Mouse (Mus musculus) neural tube, embryonic 11.5 days (tissue): ENCODE measurements around the gene Itgae. TPM values are rescaled to one million over a fixed set of nuclear protein-coding genes. Genes with fewer than 3 reads are reported as not detected.

Experiments used
- ATAC-seq: fragments of 200-750 bp; cut with Nextera tagmentation; 2 replicates; pipeline ENCODE4 v1.8.0; 2017; ENCODE audit warnings: moderate number of reproducible peaks, mild to moderate bottlenecking, moderate TSS enrichment, moderate library complexity; ENCODE audit not compliant: insufficient read depth, low FRiP score, low TSS enrichment
- DNase-seq: peaks from one replicate; pipeline ENCODE4 v3.0.0-alpha.2; 2015; ENCODE audit warnings: low spot score
- H3K27ac ChIP-seq: fragments of 300-500 bp; sonication (generic); 2 replicates; pipeline ENCODE4 v1.5.1; 2014; ENCODE audit warnings: low read depth, mild to moderate bottlenecking, low read length
- H3K27me3 ChIP-seq: fragments of 300-500 bp; sonication (generic); 2 replicates; pipeline ENCODE4 v1.6.1; 2014; ENCODE audit warnings: mild to moderate bottlenecking, low read length, mixed read lengths; ENCODE audit not compliant: control insufficient read depth, insufficient read depth
- H3K36me3 ChIP-seq: fragments of 300-500 bp; sonication (generic); 2 replicates; pipeline ENCODE4 v1.6.1; 2014; ENCODE audit warnings: mild to moderate bottlenecking, low read length, moderate library complexity, mixed read lengths; ENCODE audit not compliant: control insufficient read depth, insufficient read depth
- H3K4me1 ChIP-seq: fragments of 300-500 bp; sonication (generic); 2 replicates; pipeline ENCODE4 v1.6.1; 2014; ENCODE audit warnings: low read length, mixed read lengths; ENCODE audit not compliant: control insufficient read depth, insufficient read depth
- H3K4me2 ChIP-seq: fragments of 300-500 bp; sonication (generic); 2 replicates; pipeline ENCODE4 v1.6.1; 2014; ENCODE audit warnings: low read depth, mild to moderate bottlenecking, moderate library complexity
- H3K4me3 ChIP-seq: fragments of 300-500 bp; sonication (generic); 2 replicates; pipeline ENCODE4 v1.5.1; 2014; ENCODE audit warnings: low read depth, low read length
- H3K9ac ChIP-seq: fragments of 300-500 bp; sonication (generic); 2 replicates; pipeline ENCODE4 v1.6.1; 2014; ENCODE audit warnings: mild to moderate bottlenecking, low read length
- H3K9me3 ChIP-seq: fragments of 300-500 bp; sonication (generic); 2 replicates; pipeline ENCODE4 v1.6.1; 2016; ENCODE audit warnings: low read length; ENCODE audit not compliant: control insufficient read depth
- WGBS: fragments of 180-500 bp; shearing (Covaris S2); extraction: QIAGEN DNeasy Blood & Tissue Kit; methylation state at CpG from one replicate; pipeline ENCODE4 v1.1.7; 2014; 5-methylcytosine and 5-hydroxymethylcytosine counted together
- polyA plus RNA-seq: library from polyadenylated mRNA; unstranded; fragments of >200 nt; fragmentation: Nextera tagmentation; extraction: Ambion mirVana; gene quantifications from 2 replicates; pipeline ENCODE4 v1.2.1, GENCODE M21; 2014

Gene Itgae
- polyA plus RNA-seq, 1 experiment from 2014 or later = 0.34 TPM

- 64% methylated on average over 11 of the region's 11 CpGs for WGBS
- Histone ChIP-seq H3K27ac (no peak overlapping the region), H3K4me1 (no peaks in the 10 kb centered on the region), H3K4me2 (no peak overlapping the region), H3K9me3 (no peaks in the 10 kb centered on the region), H3K36me3 (no peaks in the 10 kb centered on the region), H3K27me3 (no peaks in the 10 kb centered on the region), H3K9ac (no peak overlapping the region), H3K4me3 (no peak overlapping the region)
- DNase-seq (no peak), ATAC-seq (no peak)
Measured at GRCm38 (mm10) chr11:73146026-73146974, 55.9 kb downstream of the Itgae start.

- H3K4me1 ChIP-seq = no peaks in the 10 kb centered on the region
- H3K9me3 ChIP-seq = no peaks in the 10 kb centered on the region
- no peak overlapping the region for H3K4me3 ChIP-seq
- no peak overlapping the region for H3K4me2 ChIP-seq
- 56% methylated on average over 7 of the region's 7 CpGs for WGBS
- no peaks in the 10 kb centered on the region for H3K27me3 ChIP-seq
- DNase-seq (no peak), ATAC-seq (no peak)
- no peak overlapping the region for H3K9ac ChIP-seq
- no peaks in the 10 kb centered on the region for H3K36me3 ChIP-seq
- H3K27ac ChIP-seq = no peak overlapping the region
Measured at GRCm38 (mm10) chr11:73146975-73147365, 56.6 kb downstream of the Itgae start.

DNA sequence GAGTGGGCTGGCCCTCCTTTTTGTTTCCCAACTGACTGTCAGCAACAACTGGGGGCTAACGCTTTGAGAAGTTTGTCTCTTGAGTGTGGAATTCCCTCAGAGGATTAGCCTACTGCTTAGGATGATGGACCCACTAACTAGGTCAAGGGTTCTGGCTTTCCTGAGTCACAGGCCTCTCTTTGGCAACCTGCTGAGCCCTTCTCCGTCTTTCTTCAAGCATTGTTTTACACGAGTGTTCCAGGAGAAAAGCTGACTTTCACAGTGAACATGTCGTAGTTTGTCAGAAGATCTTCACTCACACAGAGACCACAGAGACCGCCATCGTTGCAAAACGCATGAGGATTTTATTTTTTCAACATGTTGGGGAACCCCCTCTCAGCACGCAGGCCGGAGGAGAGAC is 57.8 kb downstream of the Itgae start:
- Histone ChIP-seq H3K27me3 (no peaks in the 10 kb centered on the region), H3K4me2 (no peak overlapping the region), H3K4me1 (no peaks in the 10 kb centered on the region), H3K4me3 (no peak overlapping the region), H3K36me3 (no peaks in the 10 kb centered on the region), H3K9me3 (no peaks in the 10 kb centered on the region), H3K27ac (no peak overlapping the region), H3K9ac (no peak overlapping the region)
- DNase-seq = no peak
- WGBS = 81% methylated on average over 9 of the region's 9 CpGs
- no peak for ATAC-seq

GRCm38 (mm10) chr11:73155071-73155470 is 64.7 kb downstream of the Itgae start:
- H3K27me3 ChIP-seq = peaks cover 6% of the 10 kb centered on the region
- H3K4me2 ChIP-seq = no peak overlapping the region
- WGBS = 80% methylated on average over 6 of the region's 6 CpGs
- no peak overlapping the region for H3K27ac ChIP-seq
- DNase-seq (no peak), ATAC-seq (no peak)
- no peaks in the 10 kb centered on the region for H3K9me3 ChIP-seq
- no peak overlapping the region for H3K4me3 ChIP-seq
- no peaks in the 10 kb centered on the region for H3K4me1 ChIP-seq
- no peak overlapping the region for H3K9ac ChIP-seq
- no peaks in the 10 kb centered on the region for H3K36me3 ChIP-seq

DNA sequence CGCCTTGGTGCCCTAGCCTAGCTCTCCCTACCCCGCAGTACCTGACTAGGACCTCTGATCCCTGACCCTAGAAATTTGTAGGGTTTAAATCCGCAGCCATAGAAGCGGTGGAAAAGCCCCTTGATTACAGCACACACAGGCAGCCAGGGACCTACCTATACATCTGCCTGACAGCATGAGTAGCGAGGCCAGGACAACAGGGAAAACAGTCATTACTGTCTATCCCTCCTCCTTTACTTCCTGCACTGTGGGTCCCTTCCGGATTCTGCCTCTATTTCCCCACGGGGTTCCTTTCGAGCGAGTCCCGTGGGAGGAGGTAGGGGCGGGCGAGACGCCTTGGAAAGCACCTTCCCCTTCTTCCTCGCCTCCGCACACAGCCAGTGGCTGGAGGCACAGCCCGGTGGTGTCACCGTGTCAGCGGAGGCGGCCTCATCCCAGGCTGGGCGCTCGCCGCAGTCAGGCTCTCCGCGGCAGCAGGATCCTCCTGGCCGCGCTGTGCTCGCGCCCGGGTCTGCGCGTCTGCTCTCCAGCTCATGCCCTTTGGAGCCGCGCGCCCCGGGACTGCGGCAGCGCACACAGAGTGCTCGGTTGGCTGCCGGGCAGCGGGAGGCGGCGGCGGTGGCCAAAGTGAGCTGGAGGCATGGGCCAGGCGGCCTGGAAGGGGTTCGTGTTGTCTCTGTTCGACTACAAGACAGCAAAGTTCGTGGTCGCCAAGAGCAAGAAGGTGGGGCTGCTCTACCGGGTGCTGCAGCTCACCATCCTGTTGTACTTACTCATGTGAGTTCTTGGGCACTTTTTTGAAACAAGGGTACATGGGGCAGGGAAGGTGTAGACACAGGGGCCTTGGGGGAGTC is 69.8 kb downstream of the Itgae start, which contains the start of gene P2rx5:
P2rx5 (plus strand) TSS at position 465 of the 854 bp plus-strand sequence.
- Histone ChIP-seq H3K9me3 (no peaks in the 10 kb centered on the region), H3K4me2 (peak within 1 kb of the TSS; percentile 77), H3K4me1 (peaks cover 3% of the 10 kb centered on the region; the same call in 1 of the 2 replicates), H3K9ac (peak within 1 kb of the TSS; percentile 47), H3K27me3 (peaks cover 10% of the 10 kb centered on the region), H3K27ac (no peak within 1 kb of the TSS), H3K36me3 (no peaks in the 10 kb centered on the region), H3K4me3 (peak within 1 kb of the TSS; percentile 36)
- DNase-seq (peak; percentile 55), ATAC-seq (peak; percentile 41; the same call in 1 of the 2 replicates)
- WGBS = 3% methylated on average over 47 of the region's 49 CpGs

DNA sequence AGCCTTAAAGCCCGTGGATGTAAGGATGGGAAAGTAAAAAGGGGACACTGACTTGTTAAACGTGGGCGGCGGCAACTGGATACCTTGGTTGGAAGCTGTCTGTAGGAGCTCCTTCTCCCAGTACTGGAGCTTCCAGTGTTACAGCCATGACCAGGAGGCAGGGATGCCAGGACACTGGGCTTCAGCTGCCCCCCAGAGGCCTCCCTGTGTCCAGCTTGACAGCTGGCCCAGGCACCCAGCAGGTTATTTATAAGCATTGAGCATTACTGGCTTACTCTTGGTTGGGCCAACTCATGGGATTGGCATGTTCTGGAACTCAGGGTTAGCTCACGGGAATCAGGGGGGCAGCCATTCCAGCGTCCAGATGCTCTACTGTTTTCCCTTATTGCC is 70.4 kb downstream of the Itgae start:
- no peaks in the 10 kb centered on the region for H3K36me3 ChIP-seq
- 24% methylated on average over 6 of the region's 6 CpGs for WGBS
- H3K9ac ChIP-seq = no peak overlapping the region
- peak overlapping the region; percentile 36 for H3K4me3 ChIP-seq
- H3K4me1 ChIP-seq = peaks cover 3% of the 10 kb centered on the region; the same call in 1 of the 2 replicates
- H3K9me3 ChIP-seq = no peaks in the 10 kb centered on the region
- ATAC-seq = no peak
- H3K27me3 ChIP-seq = peaks cover 10% of the 10 kb centered on the region
- no peak overlapping the region for H3K27ac ChIP-seq
- peak overlapping the region; percentile 77 for H3K4me2 ChIP-seq
- DNase-seq = no peak

DNA sequence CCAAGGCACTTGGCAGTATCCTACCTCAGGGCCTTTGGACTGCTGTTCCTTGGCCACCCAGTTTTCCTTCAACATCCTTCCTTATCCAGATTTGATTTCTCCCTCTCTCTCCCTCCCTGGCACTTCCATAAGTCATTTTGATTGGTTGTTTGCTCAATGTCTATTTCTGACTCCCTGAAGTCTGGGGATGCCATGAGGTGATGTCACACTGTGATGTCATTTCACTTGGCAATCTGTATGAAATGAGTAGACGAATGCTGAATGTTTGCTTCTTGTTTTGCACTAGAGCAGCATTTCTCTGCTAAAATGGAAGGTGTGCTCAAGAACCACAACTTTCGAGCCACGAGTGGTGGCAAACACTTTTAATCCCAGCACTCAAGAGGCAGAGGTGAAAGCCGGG is 71.2 kb downstream of the Itgae start:
- DNase-seq = no peak
- no peaks in the 10 kb centered on the region for H3K9me3 ChIP-seq
- no peaks in the 10 kb centered on the region for H3K36me3 ChIP-seq
- peaks cover 3% of the 10 kb centered on the region; the same call in 1 of the 2 replicates for H3K4me1 ChIP-seq
- ATAC-seq = no peak
- H3K4me3 ChIP-seq = no peak overlapping the region
- no peak overlapping the region for H3K27ac ChIP-seq
- 92% methylated on average over 4 of the region's 4 CpGs for WGBS
- no peak overlapping the region for H3K9ac ChIP-seq
- no peak overlapping the region for H3K4me2 ChIP-seq
- peaks cover 10% of the 10 kb centered on the region for H3K27me3 ChIP-seq

DNA sequence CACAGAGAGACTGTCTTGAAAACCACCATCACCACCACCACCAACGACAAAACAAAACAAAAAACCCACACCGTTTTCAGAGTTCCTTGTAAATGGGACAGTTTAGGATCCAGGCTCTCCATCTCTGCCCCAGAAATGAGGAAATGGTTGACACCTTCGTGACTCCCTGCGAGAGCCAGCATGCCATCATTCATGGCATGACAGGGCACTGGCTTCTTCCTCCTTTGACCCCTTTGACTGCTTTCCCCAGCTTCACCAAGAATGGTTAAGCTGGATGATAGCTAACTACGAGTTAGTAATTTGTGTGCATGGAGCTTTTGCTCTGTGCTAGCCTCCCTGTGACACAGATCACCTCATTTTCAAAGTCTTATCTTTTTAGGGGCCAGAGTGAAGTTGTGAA is 71.9 kb downstream of the Itgae start:
- H3K36me3 ChIP-seq = no peaks in the 10 kb centered on the region
- H3K27me3 ChIP-seq = peaks cover 10% of the 10 kb centered on the region
- H3K27ac ChIP-seq = no peak overlapping the region
- ATAC-seq = no peak
- 71% methylated on average over 5 of the region's 5 CpGs for WGBS
- no peaks in the 10 kb centered on the region for H3K9me3 ChIP-seq
- H3K4me1 ChIP-seq = peaks cover 3% of the 10 kb centered on the region; the same call in 1 of the 2 replicates
- no peak for DNase-seq
- H3K9ac ChIP-seq = no peak overlapping the region
- H3K4me3 ChIP-seq = no peak overlapping the region
- H3K4me2 ChIP-seq = no peak overlapping the region
